Mouse (Mus musculus) left cerebral cortex, adult 18-20 months (tissue): ENCODE results near the gene Krtap3-3. TPM values are rescaled to one million over a fixed set of nuclear protein-coding genes. Genes with fewer than 3 reads are reported as not detected.
"Not testable (repeated sequence)": the region's sequence is repeated elsewhere in the genome, so short reads cannot be mapped to it uniquely, and the experiment has no call there.

Source experiments
- DNase-seq, 2 experiments: peaks; one replicate each; pipeline ENCODE4 v3.0.0; 2021 to 2022; ENCODE audit warnings: low spot score in 2 of 2, mixed read lengths in 1 of 2
- long read RNA-seq, 2 experiments: library from polyadenylated mRNA; stranded (forward); transcript quantifications; one replicate each; pipeline ENCODE4 v2.0.0; 2021
- total RNA-seq, 2 experiments: library from RNA; stranded (reverse); gene quantifications; 2 replicates each; pipeline ENCODE4 v1.2.3; 2021

Gene Krtap3-3
- total RNA-seq, result not detected
- long read RNA-seq, experiment 1, result 0 reads
- long read RNA-seq, experiment 2, result 0 reads

- no peak for DNase-seq
Measured at GRCm38 (mm10) chr11:99550765-99551164, at the start of gene Krtap3-3. Krtap3-3 (minus strand) TSS chr11:99550865.

GRCm38 (mm10) chr11:99597742-99598141 lies 47.1 kb upstream of the Krtap3-3 start, which contains the start of gene Krtap9-3:
Krtap9-3 (minus strand) TSS chr11:99598105.
- not testable (repeated sequence) for DNase-seq

GRCm38 (mm10) chr11:99590981-99591380 lies 40.3 kb upstream of the Krtap3-3 start, which contains the start of gene Krtap1-3:
Krtap1-3 (minus strand) TSS chr11:99591339.
- no peak for DNase-seq

- peak; percentile 14 to 32 for DNase-seq
Measured at GRCm38 (mm10) chr11:99585096-99585495, 34.4 kb upstream of the Krtap3-3 start.

GRCm38 (mm10) chr11:99583245-99583704 lies 32.6 kb upstream of the Krtap3-3 start, which contains the start of gene Krtap1-4:
Krtap1-4 (minus strand) TSS chr11:99583654.
- no peak for DNase-seq

- DNase-seq, result no peak
Measured at GRCm38 (mm10) chr11:99581564-99581963, 30.9 kb upstream of the Krtap3-3 start.

- no peak for DNase-seq
Measured at GRCm38 (mm10) chr11:99581051-99581450, 30.4 kb upstream of the Krtap3-3 start.

GRCm38 (mm10) chr11:99580636-99581035 lies 30.0 kb upstream of the Krtap3-3 start, which contains the start of gene Krtap1-5:
Krtap1-5 (minus strand) TSS chr11:99581016.
- DNase-seq, result no peak

- DNase-seq, result peak; percentile 49 to 68
Measured at GRCm38 (mm10) chr11:99574106-99574505, 23.4 kb upstream of the Krtap3-3 start.

GRCm38 (mm10) chr11:99573164-99573563 lies 22.5 kb upstream of the Krtap3-3 start:
- peak in 1 of 2 experiments; percentile 31 for DNase-seq

GRCm38 (mm10) chr11:99566530-99566929 lies 15.9 kb upstream of the Krtap3-3 start, which contains the start of gene Krtap3-1:
Krtap3-1 (minus strand) TSS chr11:99566630.
- no peak for DNase-seq

GRCm38 (mm10) chr11:99562580-99562979 lies 11.9 kb upstream of the Krtap3-3 start:
- no peak for DNase-seq

- no peak for DNase-seq
Measured at GRCm38 (mm10) chr11:99559366-99559765, 8.7 kb upstream of the Krtap3-3 start, which contains the start of gene Gm11939. Gm11939 (minus strand) TSS chr11:99559466.

GRCm38 (mm10) chr11:99557976-99558745 lies 7.5 kb upstream of the Krtap3-3 start:
- no peak for DNase-seq

GRCm38 (mm10) chr11:99556753-99557152 lies 6.1 kb upstream of the Krtap3-3 start, which contains the start of gene Krtap3-2:
Krtap3-2 (minus strand) TSS chr11:99556853.
- no peak for DNase-seq

- no peak for DNase-seq
Measured at GRCm38 (mm10) chr11:99556195-99556594, 5.5 kb upstream of the Krtap3-3 start.

GRCm38 (mm10) chr11:99547892-99548291 lies 2.8 kb downstream of the Krtap3-3 start:
- no peak for DNase-seq

GRCm38 (mm10) chr11:99539721-99540120 lies 10.9 kb downstream of the Krtap3-3 start:
- DNase-seq, result peak; percentile 44 to 57

GRCm38 (mm10) chr11:99521288-99521860 lies 29.3 kb downstream of the Krtap3-3 start, which contains the start of gene Krt39:
Krt39 (minus strand) TSS chr11:99521338.
- DNase-seq, result no peak

GRCm38 (mm10) chr11:99514098-99514497 lies 36.6 kb downstream of the Krtap3-3 start:
- DNase-seq, result no peak
